Mouse (Mus musculus) adipose tissue, adult 10 weeks (tissue): ENCODE results near the gene Fbxw9. TPM values are rescaled to one million over a fixed set of nuclear protein-coding genes. Genes with fewer than 3 reads are reported as not detected.

Source experiments
- polyA plus RNA-seq: library from polyadenylated mRNA; stranded (reverse); fragments of 350-450 nt; fragmentation: Illumina TruSeq; extraction: RNeasy Lipid Tissue Mini Kit (QIAGEN cat#74804); gene quantifications from one replicate; pipeline ENCODE4 v1.2.3, GENCODE M21; 2014; ENCODE audit warnings: low read depth, low replicate concordance

The Fbxw9 gene
- 31.5 TPM for polyA plus RNA-seq

DNA sequence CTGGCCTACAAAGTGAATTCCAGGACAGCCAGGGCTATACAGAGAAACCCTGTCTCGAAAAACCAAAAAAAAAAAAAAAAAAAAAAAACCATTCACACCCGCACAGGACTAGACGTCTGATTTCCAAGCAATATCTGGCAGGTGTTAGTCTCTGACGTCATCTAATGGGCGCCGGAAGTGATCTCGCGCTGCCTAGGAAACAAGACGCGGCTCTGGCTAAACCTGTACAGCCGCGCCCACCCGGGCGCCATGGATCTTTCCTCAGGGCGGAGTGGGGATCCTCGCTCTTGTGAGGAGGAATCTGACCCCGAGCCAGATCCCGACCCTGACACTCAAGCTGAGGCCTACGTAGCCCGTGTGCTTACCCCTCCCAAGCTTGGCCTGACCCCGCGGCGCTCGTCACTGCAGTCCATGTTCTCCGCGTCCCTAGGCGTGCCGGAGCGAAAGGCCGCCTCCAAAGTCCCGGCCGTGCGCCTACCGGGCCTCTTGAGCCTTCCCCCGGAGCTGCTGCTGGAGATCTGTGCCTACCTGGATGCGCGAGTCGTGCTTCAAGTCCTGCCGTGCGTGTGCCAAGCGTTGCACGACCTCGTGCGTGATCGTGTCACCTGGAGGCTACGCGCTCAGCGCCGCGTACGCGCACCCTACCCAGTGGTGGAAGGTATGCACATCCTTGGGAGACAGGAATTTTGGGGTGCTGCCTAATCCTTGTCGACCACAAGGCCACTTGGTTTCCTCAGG, at the start of gene Fbxw9:
Gene Fbxw9, plus strand, starts transcription at position 177 of the 738 bp plus-strand sequence.

DNA sequence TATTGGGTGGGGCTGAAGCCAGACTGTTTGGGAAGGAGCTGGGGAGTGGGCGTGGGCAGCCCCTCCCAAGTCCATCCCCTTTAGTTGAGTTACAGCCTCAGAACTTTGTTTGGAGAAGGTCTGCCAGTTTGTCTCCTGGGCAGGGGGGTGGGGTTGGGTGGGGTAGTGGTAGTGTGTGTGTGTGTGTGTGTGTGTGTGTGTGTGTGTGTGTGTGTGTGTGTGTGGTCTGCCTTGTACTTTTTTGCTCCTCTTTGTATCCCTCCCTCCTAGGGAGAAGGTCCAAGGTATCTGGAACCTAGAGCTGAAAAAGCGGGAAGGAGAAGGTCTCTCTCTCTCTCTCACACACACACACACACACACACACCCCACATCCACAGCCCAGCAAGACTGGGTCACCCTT, 45.4 kb upstream of the Fbxw9 start, which contains the start of gene Best2:
Gene Best2, minus strand, starts transcription at position 101 of the 400 bp plus-strand sequence.

DNA sequence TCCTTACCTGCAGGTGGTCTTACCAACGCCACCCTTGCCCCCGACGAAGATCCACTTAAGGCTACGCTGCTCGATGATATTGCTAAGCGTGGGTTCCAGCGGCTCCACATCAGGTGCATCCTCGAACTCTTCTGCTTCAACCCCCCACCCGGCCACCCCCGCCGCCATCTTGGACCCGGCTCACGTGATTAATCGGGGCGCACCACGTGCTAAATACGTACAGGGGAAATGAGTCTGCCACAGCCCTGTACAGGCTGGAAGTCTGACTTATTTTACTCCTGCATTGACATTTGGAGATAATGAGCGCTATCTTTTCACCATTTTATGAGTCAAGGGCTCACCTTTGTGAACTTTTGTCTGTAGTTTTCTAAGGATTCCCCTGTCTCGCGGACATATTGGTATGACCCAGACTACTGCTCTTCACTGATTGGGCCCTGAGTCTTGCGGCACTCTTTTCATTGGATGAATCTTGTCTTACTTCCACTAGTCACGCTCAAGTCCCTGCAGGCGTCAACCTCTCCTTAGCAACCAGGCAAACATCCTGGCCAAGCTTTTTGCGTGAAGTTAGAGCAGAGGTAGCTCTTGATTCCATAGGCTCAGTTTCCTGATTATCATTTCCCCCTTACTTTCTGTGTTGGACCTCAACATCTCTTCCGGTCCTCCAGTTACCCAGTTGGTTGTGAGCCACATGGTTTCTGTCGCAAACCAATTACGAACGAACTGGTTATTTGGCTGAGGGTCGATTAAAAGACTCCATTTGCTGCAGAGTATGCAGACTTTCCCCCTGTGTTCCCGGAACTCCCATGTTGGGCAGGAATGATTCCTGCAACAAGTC, 34.5 kb upstream of the Fbxw9 start, which contains the start of gene Asna1:
Gene Asna1, minus strand, starts transcription at position 184 of the 835 bp plus-strand sequence.

DNA sequence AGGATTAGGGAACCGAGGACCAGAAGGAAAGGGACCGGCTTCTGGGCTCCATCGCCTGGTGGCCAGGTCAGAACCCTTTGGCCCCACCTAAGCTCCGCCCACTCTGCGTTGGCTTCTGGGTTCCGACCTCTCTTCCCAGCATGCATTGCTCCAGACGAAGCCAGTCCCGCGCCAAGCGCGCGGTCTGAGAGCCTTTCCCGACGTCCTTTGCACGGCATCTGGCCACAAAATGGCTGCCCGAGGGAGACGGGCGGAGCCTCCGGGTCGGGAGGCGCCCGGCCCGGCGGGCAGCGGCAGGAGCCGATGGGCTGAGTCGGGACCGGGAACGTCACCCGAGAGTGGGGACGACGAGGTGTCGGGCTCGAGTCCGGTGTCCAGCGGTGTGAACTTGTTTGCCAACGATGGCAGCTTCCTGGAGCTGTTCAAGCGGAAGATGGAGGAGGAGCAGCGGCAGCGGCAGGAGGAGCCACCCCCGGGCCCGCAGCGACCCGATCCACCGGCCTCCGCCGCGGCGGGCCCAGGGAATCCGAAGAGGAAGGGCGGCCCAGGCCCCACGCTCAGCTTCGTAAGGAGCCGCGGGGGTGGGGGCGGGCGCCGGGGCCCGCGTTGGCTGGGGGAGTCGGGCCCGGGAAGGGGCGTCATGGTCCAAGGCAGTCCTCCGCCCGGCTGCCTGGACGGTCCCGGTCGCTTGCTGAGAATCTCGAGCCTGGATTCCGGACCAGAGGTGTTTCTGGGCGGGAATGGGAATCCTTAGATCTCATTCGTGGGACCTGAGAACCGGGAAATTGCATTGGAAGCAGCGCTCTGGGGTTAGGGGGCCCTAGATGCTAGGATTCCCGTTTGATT, 33.0 kb upstream of the Fbxw9 start, which contains the start of gene Trir:
Gene Trir, plus strand, starts transcription at position 154 of the 846 bp plus-strand sequence.

DNA sequence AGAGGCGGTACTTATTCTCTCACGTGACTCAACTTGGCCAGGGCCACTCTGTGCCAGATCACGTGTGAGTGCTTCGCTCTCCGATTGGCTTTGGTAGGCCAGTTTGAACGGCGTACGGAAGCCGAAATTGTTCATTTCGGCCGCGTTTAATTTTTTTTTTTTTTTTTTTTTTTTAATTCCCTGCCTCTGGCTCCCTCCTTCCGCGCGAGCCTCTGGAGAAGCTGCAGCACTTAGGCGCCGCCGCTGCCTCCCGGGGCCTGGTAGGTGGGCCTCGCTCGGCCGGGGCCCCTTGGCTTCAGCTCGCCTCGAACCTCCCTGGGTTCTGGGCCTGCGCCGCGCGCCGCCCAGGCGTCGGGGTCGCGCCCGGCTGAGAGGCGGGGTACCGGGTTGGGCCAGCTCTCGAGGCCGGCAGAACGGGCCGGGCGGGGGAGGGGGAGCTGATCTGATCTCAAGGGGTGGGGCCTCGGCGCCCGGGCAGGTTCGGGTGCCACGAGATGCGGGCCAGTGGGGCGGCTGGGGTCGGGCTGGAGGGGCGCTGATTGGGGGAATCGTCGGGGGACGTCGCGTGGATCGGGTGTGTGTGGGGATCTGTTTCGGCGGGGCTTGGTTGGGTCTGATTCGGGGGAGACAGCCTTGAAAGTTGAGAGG, 23.0 kb upstream of the Fbxw9 start, which contains the start of gene Tnpo2:
Gene Tnpo2, plus strand, starts transcription at position 198 of the 648 bp plus-strand sequence.

DNA sequence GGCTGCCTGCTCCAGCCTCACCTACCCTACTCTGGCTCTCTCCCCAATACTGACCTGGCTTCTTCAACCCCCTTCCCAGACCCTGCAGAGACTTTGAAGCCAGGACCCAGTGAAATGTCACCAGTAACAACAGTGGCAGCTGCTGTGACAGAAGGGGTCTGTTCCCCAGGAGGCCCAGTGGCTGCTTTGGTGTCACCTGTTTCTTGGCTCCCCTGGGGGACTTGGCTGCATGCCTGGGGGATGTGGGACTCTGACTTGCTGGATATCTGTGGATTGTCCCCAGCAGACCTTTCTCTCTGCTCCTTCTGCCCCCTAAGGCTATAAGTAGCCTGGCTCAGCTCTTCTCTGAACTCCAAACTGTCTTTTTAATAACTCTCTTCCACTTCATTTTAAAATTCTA, 8.1 kb downstream of the Fbxw9 start, which contains the start of gene Gm5741:
Gene Gm5741, minus strand, starts transcription at position 1 of the 400 bp plus-strand sequence.

DNA sequence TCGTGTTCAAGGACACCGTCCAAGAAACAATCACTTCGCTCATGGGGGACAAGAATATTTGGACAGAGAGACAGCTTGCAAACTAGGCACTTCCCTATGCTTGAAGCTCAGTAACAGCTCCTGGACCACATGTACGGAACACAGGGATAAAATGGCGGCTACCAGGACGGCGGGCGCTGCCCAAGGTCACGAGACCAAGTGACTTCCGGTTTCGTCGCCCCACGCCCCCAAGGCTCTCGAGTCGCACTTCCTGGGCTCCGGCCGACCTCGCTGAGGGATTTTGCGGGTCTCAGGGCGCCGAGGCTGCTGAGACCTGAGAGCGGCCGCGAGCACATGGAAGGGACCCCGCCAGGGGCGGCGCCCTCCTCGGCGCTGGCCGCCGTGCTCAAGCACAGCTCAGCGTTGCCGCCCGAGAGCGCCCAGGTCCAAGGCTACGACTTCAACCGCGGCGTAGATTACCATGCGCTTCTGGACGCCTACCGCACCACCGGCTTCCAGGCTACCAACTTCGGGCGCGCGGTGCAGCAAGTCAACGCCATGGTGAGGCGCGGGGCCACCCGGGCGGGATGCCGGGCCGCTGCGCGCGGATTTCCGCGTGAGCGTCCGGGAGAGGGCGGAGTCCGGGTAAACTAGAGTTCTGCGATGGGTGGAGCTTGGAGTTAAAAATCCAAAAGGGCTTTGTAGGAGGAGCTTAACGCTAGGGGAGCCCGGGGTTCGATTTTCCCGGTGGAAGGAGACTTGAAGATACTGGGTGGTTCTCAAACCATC, 11.8 kb downstream of the Fbxw9 start, which contains the start of gene Dhps:
Gene Dhps, plus strand, starts transcription at position 244 of the 768 bp plus-strand sequence.

DNA sequence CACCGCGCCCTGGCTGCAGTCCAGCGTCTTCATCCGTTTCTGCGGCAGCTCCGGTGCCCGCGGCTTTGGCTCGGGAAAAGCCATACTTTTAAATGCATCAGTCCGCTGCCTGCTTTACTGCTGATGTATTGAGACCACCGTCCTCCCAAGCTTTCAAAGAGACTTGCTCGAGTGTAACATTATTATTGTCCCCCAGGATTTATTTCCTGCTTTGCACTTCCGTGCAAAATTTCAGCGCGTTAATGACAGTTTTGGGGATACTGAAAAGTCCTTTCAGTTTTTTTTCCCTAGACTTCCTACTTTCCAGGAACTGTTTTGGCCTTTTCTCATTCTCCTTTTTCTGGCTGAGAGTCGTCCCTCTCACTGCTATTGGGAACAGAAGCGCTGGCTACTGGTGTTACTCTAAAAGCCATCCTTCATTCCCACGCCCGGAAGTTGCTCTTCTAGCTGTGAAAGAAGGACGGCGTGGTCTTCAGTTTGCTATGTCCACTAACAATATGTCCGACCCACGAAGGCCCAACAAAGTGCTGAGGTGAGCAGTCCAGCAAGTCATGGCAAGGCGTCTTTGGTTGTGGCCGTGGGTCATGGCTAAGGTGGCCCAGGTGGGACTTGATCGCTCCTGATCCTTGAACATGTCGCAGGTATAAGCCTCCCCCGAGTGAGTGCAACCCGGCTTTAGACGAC, 20.8 kb downstream of the Fbxw9 start, which contains the start of gene Wdr83os:
Gene Wdr83os, plus strand, starts transcription at position 209 of the 684 bp plus-strand sequence.

DNA sequence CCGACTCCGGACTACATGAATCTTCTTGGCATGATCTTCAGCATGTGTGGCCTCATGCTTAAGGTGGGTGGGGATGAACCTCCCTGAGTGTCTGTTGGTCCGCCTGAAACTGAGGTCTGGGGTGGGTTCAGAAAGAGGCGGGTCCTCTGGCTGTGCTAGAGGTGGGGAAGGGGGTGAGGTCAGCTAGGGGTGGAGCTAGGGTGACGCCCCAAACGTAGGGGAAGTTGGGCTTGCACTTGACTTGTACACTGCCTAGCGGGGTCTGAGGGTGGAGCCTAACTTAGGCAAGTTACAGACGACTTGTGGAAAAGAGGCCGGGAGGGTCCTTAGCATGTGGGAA, 21.3 kb downstream of the Fbxw9 start, which contains the start of gene Wdr83:
Gene Wdr83, minus strand, starts transcription at position 91 of the 340 bp plus-strand sequence.

DNA sequence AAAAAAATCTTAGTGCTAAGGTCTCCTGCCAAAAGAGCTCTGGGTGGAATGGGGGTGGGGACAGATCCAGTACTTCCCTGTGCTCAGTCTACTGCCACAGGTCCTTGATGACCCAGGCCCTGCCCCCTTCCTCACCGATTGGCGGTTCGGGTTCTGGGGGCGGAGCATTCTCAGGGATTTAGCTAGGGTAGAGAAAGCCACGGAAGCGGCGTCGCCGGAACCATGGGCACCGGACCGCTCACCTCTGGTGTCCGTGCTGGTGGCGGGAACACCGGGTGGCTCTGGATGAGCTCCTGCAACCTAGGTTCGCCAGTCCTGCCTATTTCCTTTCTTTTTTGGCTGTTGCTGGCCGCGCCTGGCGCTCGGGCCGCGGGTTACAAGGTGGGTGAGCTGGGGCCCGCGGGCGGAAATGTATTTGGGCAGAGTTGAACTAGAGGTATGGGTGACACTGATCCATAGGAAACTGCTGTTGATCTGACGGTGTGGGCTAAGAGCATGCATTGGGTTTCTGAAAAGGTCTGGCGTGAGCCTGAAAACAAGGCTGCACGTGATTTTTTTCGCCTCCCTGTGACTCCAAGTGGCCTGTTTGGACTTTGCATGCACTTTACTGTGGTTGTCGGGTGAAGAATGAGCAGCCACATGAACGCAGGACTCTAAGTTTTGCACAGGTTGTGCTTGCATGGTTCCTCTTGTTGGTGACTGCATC, 23.4 kb downstream of the Fbxw9 start, which contains the start of gene Man2b1:
Gene Man2b1, plus strand, starts transcription at position 163 of the 706 bp plus-strand sequence.

Other genes starting within 250 kb of the Fbxw9 start
- gene Dand5, start 237.2 kb upstream of the Fbxw9 start, polyA plus RNA-seq: 6.5 TPM
- gene Gadd45gip1, start 228.5 kb upstream of the Fbxw9 start, polyA plus RNA-seq: 13.5 TPM
- gene Rad23a, start 219.4 kb upstream of the Fbxw9 start, polyA plus RNA-seq: 56.6 TPM
- gene Calr, start 213.1 kb upstream of the Fbxw9 start, polyA plus RNA-seq: 1,480 TPM
- gene Farsa, start 203.1 kb upstream of the Fbxw9 start, polyA plus RNA-seq: 31.3 TPM
- 21.8 TPM for gene Syce2, start 187.9 kb upstream of the Fbxw9 start, polyA plus RNA-seq
- gene Gcdh, start 166.1 kb upstream of the Fbxw9 start, polyA plus RNA-seq: 45.3 TPM
- gene Klf1, start 158.1 kb upstream of the Fbxw9 start, polyA plus RNA-seq: 0.34 TPM
- gene Dnase2a, start 151.5 kb upstream of the Fbxw9 start, polyA plus RNA-seq: 46.1 TPM
- 0.45 TPM for gene Mast1, start 122.7 kb upstream of the Fbxw9 start, polyA plus RNA-seq
- not detected for gene Rtbdn, start 113.1 kb upstream of the Fbxw9 start, polyA plus RNA-seq
- gene Gm49661, start 90.6 kb upstream of the Fbxw9 start, polyA plus RNA-seq: 6.1 TPM
- gene Prdx2, start 90.5 kb upstream of the Fbxw9 start, polyA plus RNA-seq: 210 TPM
- gene Rnaseh2a, start 90.3 kb upstream of the Fbxw9 start, polyA plus RNA-seq: 64.5 TPM
- gene Junb, start 81.3 kb upstream of the Fbxw9 start, polyA plus RNA-seq: 44.8 TPM
- gene Hook2, start 69.5 kb upstream of the Fbxw9 start, polyA plus RNA-seq: 30.4 TPM
- gene Best2, start 45.5 kb upstream of the Fbxw9 start, polyA plus RNA-seq: not detected
- gene Asna1, start 34.8 kb upstream of the Fbxw9 start, polyA plus RNA-seq: 81.0 TPM
- gene Trir, start 33.2 kb upstream of the Fbxw9 start, polyA plus RNA-seq: 87.2 TPM
- gene Tnpo2, start 23.1 kb upstream of the Fbxw9 start, polyA plus RNA-seq: 46.5 TPM
- gene Gm5741, start 7.9 kb downstream of the Fbxw9 start, polyA plus RNA-seq: not detected
- gene Dhps, start 11.7 kb downstream of the Fbxw9 start, polyA plus RNA-seq: 25.9 TPM
- 89.8 TPM for gene Wdr83os, start 20.7 kb downstream of the Fbxw9 start, polyA plus RNA-seq
- gene Wdr83, start 21.3 kb downstream of the Fbxw9 start, polyA plus RNA-seq: 23.2 TPM
- 115 TPM for gene Man2b1, start 23.2 kb downstream of the Fbxw9 start, polyA plus RNA-seq
- 5.5 TPM for gene Zfp791, start 63.0 kb downstream of the Fbxw9 start, polyA plus RNA-seq
- not detected for gene Cks1brt, start 91.9 kb downstream of the Fbxw9 start, polyA plus RNA-seq
- gene Olfr371, start 165.9 kb downstream of the Fbxw9 start, polyA plus RNA-seq: not detected
- gene Orc6, start 239.6 kb downstream of the Fbxw9 start, polyA plus RNA-seq: 23.3 TPM
- 79.3 TPM for gene Vps35, start 239.7 kb downstream of the Fbxw9 start, polyA plus RNA-seq